Mouse (Mus musculus): ENCODE measurements around the gene Scnn1a. TPM values are rescaled to one million over a fixed set of nuclear protein-coding genes. Genes with fewer than 3 reads are reported as not detected.

Gene Scnn1a
- polyA plus RNA-seq, 1 experiment from 2014 or later = 9.0 TPM

Other genes with a start within 250 kb of the Scnn1a start
- 70.0 and 84.9 TPM in 2 replicates for gene Chd4, start 224.7 kb upstream of the Scnn1a start, polyA plus RNA-seq (2015; fragmentation: Nextera tagmentation; extraction: Ambion mirVana)
- 53.9 and 60.7 TPM in 2 replicates for gene Nop2, start 188.8 kb upstream of the Scnn1a start, polyA plus RNA-seq (2015; fragmentation: Nextera tagmentation; extraction: Ambion mirVana)
- gene Iffo1, start 175.4 kb upstream of the Scnn1a start, polyA plus RNA-seq (2015; fragmentation: Nextera tagmentation; extraction: Ambion mirVana) = 13.8 and 19.0 TPM in 2 replicates
- 1,452 and 1,606 TPM in 2 replicates for gene Gapdh, start 154.2 kb upstream of the Scnn1a start, polyA plus RNA-seq (2015; fragmentation: Nextera tagmentation; extraction: Ambion mirVana)
- gene Ncapd2, start 129.0 kb upstream of the Scnn1a start, polyA plus RNA-seq (2015; fragmentation: Nextera tagmentation; extraction: Ambion mirVana) = 130 and 153 TPM in 2 replicates
- gene Mrpl51, start 128.9 kb upstream of the Scnn1a start, polyA plus RNA-seq (2015; fragmentation: Nextera tagmentation; extraction: Ambion mirVana) = 281 and 294 TPM in 2 replicates
- 61.0 and 75.3 TPM in 2 replicates for gene Vamp1, start 105.1 kb upstream of the Scnn1a start, polyA plus RNA-seq (2015; fragmentation: Nextera tagmentation; extraction: Ambion mirVana)
- gene Tapbpl, start 88.8 kb upstream of the Scnn1a start, polyA plus RNA-seq (2015; fragmentation: Nextera tagmentation; extraction: Ambion mirVana) = 42.5 and 53.1 TPM in 2 replicates
- gene Cd27, start 83.6 kb upstream of the Scnn1a start, polyA plus RNA-seq (2015; fragmentation: Nextera tagmentation; extraction: Ambion mirVana) = 175 and 252 TPM in 2 replicates
- gene Tuba3a, start 34.6 kb upstream of the Scnn1a start, polyA plus RNA-seq (2015; fragmentation: Nextera tagmentation; extraction: Ambion mirVana) = 0.22 and 0.36 TPM in 2 replicates
- gene Ltbr, start 6.8 kb upstream of the Scnn1a start, polyA plus RNA-seq (2015; fragmentation: Nextera tagmentation; extraction: Ambion mirVana) = 29.6 and 30.9 TPM in 2 replicates
- 67.3 and 67.9 TPM in 2 replicates for gene Tnfrsf1a, start 28.7 kb downstream of the Scnn1a start, polyA plus RNA-seq (2015; fragmentation: Nextera tagmentation; extraction: Ambion mirVana)
- gene Plekhg6, start 60.1 kb downstream of the Scnn1a start, polyA plus RNA-seq (2015; fragmentation: Nextera tagmentation; extraction: Ambion mirVana) = 1.0 and 1.2 TPM in 2 replicates
- gene Cd9, start 174.1 kb downstream of the Scnn1a start, polyA plus RNA-seq (2015; fragmentation: Nextera tagmentation; extraction: Ambion mirVana) = 85.6 and 85.9 TPM in 2 replicates
- 4.2 and 5.1 TPM in 2 replicates for gene Vwf, start 226.1 kb downstream of the Scnn1a start, polyA plus RNA-seq (2015; fragmentation: Nextera tagmentation; extraction: Ambion mirVana)